Mouse (Mus musculus): ENCODE measurements around the gene Nell2.

GRCm38 (mm10) chr15:95460041-95460566 lies 68.3 kb downstream of the Nell2 start:
- TF ChIP-seq POLR2A (IDR thresholded peaks at IDR 0.05; ENCODE audit: borderline replicate concordance, extremely low read depth, low read depth, low read length) = no peak
- no peak for TF ChIP-seq CTCF (IDR thresholded peaks at IDR 0.05; ENCODE audit: insufficient read depth, low read length)
